Mouse (Mus musculus): ENCODE measurements around the gene Ift57. TPM values are rescaled to one million over a fixed set of nuclear protein-coding genes. Genes with fewer than 3 reads are reported as not detected.

Gene Ift57
- polyA plus RNA-seq, 1 experiment from 2014 or later = 38.9 TPM

Other genes with a start within 250 kb of the Ift57 start
- 72.9 and 80.4 TPM in 2 replicates for gene Cd47, start 101.3 kb downstream of the Ift57 start, polyA plus RNA-seq (2015; fragmentation: Nextera tagmentation; extraction: Ambion mirVana)

All from forebrain, embryonic 13.5 days (tissue).